Mouse (Mus musculus) hindbrain, embryonic 12.5 days (tissue): Measurements from ENCODE around the gene Mast3. TPM values are rescaled to one million over a fixed set of nuclear protein-coding genes. Genes with fewer than 3 reads are reported as not detected.
A peak's percentile ranks its signal among the peaks of the same experiment; 100 is the strongest.

Experiments used
- ATAC-seq: fragments of 200-750 bp; cut with Nextera tagmentation; 2 replicates; pipeline ENCODE4 v1.8.0; 2017; ENCODE audit warnings: moderate TSS enrichment; ENCODE audit not compliant: low FRiP score
- H3K27ac ChIP-seq: fragments of 300-500 bp; sonication (generic); 2 replicates; pipeline ENCODE4 v1.5.1; 2016; ENCODE audit warnings: mild to moderate bottlenecking
- H3K27me3 ChIP-seq: fragments of 300-500 bp; sonication (generic); 2 replicates; pipeline ENCODE4 v1.6.1; 2016; ENCODE audit warnings: mild to moderate bottlenecking
- H3K36me3 ChIP-seq: fragments of 300-500 bp; sonication (generic); 2 replicates; pipeline ENCODE4 v1.6.1; 2016; ENCODE audit warnings: mild to moderate bottlenecking
- H3K4me1 ChIP-seq: fragments of 300-500 bp; sonication (generic); 2 replicates; pipeline ENCODE4 v1.6.1; 2016
- H3K4me2 ChIP-seq: fragments of 300-500 bp; sonication (generic); replicated peaks from 2 replicates; pipeline ENCODE4 v1.6.1; 2016; ENCODE audit warnings: mild to moderate bottlenecking
- H3K4me3 ChIP-seq: fragments of 300-500 bp; sonication (generic); 2 replicates; pipeline ENCODE4 v1.5.1; 2016; ENCODE audit warnings: mild to moderate bottlenecking
- H3K9ac ChIP-seq: fragments of 300-500 bp; sonication (generic); 2 replicates; pipeline ENCODE4 v1.6.1; 2016; ENCODE audit warnings: mild to moderate bottlenecking, moderate library complexity
- H3K9me3 ChIP-seq: fragments of 300-500 bp; sonication (generic); replicated peaks from 2 replicates; pipeline ENCODE4 v1.6.1; 2016; ENCODE audit warnings: mild to moderate bottlenecking
- WGBS: fragments of 180-500 bp; shearing (Covaris S2); methylation state at CpG from one replicate; pipeline ENCODE4 v1.1.7; 2016; 5-methylcytosine and 5-hydroxymethylcytosine counted together
- polyA plus RNA-seq: library from polyadenylated mRNA; unstranded; fragments of >200 nt; fragmentation: Nextera tagmentation; extraction: Ambion mirVana; gene quantifications from 2 replicates; pipeline ENCODE4 v1.2.1, GENCODE M21; 2016

The Mast3 gene
- polyA plus RNA-seq, 1 experiment from 2014 or later, result 17.7 TPM

DNA sequence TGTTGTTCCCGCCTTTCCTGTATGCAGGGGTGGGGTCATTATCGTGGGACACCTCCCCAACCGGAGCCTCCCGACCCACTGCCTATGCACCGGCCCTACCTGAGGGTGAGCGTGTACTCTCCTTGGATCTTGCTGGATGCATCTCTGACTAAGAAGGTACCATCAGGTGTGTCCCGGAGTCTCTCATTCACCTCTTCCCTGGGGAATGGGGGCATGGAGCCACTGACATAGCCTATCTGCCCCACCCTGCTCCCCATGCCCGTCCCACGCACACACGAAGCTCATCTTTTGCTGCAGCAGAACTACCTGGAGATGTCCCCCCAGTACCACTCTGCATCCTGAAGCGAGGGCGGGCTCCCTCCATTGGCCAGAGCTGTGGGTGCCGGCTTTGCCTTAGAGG lies 34.1 kb downstream of the Mast3 start:
- Histone ChIP-seq H3K9me3 (no peaks in the 10 kb centered on the region), H3K4me1 (peaks cover 40% of the 10 kb centered on the region), H3K4me2 (no peak overlapping the region), H3K36me3 (peaks cover 71% of the 10 kb centered on the region), H3K9ac (no peak overlapping the region), H3K27me3 (peaks cover 18% of the 10 kb centered on the region; the same call in 1 of the 2 replicates), H3K4me3 (no peak overlapping the region), H3K27ac (no peak overlapping the region)
- ATAC-seq, result no peak
- WGBS, result 94% methylated on average over 13 of the region's 13 CpGs

DNA sequence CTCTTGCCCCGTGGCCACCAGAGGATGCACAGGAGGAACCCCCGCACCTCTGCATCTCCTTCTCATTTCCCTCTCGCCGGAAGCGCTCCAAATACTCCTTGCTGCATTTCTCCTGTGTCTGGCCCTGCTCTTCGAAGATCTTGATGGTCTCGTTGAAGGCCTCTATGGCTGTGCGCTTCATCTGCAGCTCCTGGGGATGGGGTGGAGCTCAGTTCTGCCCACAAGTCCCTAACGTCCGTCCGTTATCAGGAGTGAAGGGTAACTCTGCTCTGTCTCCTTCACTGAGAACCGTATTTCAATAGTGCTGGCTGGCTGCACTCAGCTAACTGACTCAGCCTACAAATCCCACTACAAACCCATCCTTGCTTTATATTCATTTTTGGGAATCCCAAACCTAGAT lies 35.0 kb downstream of the Mast3 start:
- Histone ChIP-seq H3K9me3 (no peaks in the 10 kb centered on the region), H3K27me3 (peaks cover 22% of the 10 kb centered on the region; the same call in 1 of the 2 replicates), H3K9ac (0 out of 2 replicates have a peak overlapping the region, but pooled peaks have one; percentile 13), H3K4me2 (no peak overlapping the region), H3K36me3 (peaks cover 69% of the 10 kb centered on the region), H3K4me3 (no peak overlapping the region), H3K27ac (no peak overlapping the region), H3K4me1 (peaks cover 34% of the 10 kb centered on the region)
- ATAC-seq, result no peak
- WGBS, result 74% methylated on average over 12 of the region's 12 CpGs

DNA sequence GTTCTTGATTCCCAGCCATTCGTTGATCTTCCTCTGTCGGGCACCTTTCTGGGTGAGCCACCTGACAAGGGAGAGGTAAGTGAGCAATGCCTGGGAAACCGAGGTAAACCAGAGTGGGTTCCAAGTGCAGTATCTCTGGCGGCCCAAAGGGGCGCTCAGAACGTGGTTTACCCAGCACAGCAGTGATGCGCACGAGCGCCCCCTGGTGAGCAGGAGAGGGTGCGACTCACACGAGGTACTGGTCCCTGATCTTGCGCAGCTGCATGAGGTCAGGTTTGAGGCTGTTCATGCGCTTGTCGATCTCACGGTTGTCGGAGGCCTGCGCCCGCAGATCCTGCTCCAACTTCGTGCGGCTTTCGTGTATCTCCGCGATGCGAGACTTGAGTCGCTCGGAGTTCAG lies 35.5 kb downstream of the Mast3 start:
- Histone ChIP-seq H3K9me3 (no peaks in the 10 kb centered on the region), H3K27ac (no peak overlapping the region), H3K27me3 (peaks cover 24% of the 10 kb centered on the region; the same call in 1 of the 2 replicates), H3K4me1 (peaks cover 29% of the 10 kb centered on the region), H3K4me3 (no peak overlapping the region), H3K9ac (0 out of 2 replicates have a peak overlapping the region, but pooled peaks have one; percentile 13), H3K36me3 (peaks cover 64% of the 10 kb centered on the region), H3K4me2 (no peak overlapping the region)
- peak; percentile 65 for ATAC-seq
- 8% methylated on average over 26 of the region's 26 CpGs for WGBS

DNA sequence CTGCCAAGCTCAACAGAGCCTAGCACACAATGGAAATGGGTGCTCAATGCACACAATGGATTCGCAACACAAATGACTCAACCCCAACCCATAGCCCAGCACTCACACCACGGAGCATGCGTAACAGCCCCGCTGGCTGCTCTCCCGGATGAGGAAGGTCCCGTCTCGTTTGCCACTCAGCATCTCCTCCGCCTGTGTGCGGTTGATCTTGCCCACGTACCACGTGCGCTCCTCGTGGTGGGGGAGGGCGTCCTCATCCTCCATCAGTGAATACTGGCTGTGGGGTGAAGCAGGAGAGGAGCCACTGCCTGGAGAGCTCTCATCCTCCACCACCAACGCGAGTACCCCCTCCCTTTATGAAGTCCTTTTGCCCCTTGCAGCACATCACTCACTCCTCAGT lies 35.9 kb downstream of the Mast3 start:
- H3K4me3 ChIP-seq, result no peak overlapping the region
- H3K27me3 ChIP-seq, result peaks cover 24% of the 10 kb centered on the region; the same call in 1 of the 2 replicates
- peak; percentile 6; the same call in 1 of the 2 replicates for ATAC-seq
- H3K27ac ChIP-seq, result no peak overlapping the region
- peaks cover 25% of the 10 kb centered on the region for H3K4me1 ChIP-seq
- H3K9me3 ChIP-seq, result no peaks in the 10 kb centered on the region
- H3K4me2 ChIP-seq, result no peak overlapping the region
- 85% methylated on average over 16 of the region's 16 CpGs for WGBS
- H3K9ac ChIP-seq, result no peak overlapping the region
- peaks cover 60% of the 10 kb centered on the region for H3K36me3 ChIP-seq

DNA sequence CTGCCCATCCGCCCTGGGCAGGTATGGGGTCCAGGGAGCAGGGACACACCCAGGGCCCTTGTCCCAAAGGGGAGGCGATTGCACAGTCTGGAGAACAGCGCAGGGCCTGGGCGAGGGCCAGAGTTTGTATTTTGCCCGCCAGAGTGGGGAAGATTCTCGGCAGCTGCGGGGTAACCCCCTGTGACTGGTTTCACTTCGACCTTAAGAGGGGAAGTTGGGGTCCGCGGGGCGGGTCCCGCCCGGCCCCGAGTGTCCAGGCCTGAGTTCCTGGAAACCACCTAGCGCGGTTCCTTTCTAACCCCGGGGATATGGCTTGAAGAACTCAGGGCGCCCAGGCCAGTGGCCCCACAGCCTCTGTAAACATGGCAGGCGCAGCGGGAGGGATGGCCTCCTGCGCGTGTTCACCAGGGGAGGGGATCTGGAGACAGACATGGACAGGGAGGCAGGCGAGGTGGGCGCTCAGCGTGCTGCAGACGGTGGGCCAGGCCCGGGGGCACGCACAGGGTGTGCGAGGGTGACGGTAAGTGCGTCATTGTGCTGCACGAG lies 36.5 kb downstream of the Mast3 start:
- no peaks in the 10 kb centered on the region for H3K9me3 ChIP-seq
- peaks cover 19% of the 10 kb centered on the region for H3K4me1 ChIP-seq
- ATAC-seq, result 0 out of 2 replicates have a peak, but pooled peaks have one; percentile 4
- no peak overlapping the region for H3K4me2 ChIP-seq
- no peak overlapping the region for H3K4me3 ChIP-seq
- peaks cover 24% of the 10 kb centered on the region; the same call in 1 of the 2 replicates for H3K27me3 ChIP-seq
- H3K36me3 ChIP-seq, result peaks cover 59% of the 10 kb centered on the region
- H3K27ac ChIP-seq, result no peak overlapping the region
- no peak overlapping the region for H3K9ac ChIP-seq
- WGBS, result 93% methylated on average over 32 of the region's 32 CpGs

DNA sequence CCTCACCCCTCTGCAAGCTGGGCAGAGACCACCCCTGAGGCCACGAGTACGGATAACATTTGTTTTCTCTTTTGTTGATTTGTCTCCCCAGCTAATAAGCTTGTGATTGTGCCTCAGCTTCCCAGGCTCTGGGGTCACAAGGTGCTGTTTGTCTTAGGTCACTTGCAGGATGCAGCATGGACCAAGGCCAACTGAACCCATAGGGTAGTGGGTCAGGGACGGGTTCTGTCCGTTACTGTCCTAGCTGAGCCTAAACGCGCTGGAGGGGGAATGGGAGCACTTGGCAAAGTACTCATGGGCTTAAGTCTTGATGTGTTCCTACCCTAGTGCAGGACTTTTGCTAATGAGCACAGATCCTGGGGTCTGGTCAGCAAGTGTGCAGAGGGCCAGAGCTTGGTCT lies 37.4 kb downstream of the Mast3 start:
- H3K4me3 ChIP-seq, result no peak overlapping the region
- H3K36me3 ChIP-seq, result peaks cover 51% of the 10 kb centered on the region
- ATAC-seq, result no peak
- no peak overlapping the region for H3K27ac ChIP-seq
- H3K9me3 ChIP-seq, result no peaks in the 10 kb centered on the region
- H3K4me2 ChIP-seq, result no peak overlapping the region
- H3K4me1 ChIP-seq, result peaks cover 16% of the 10 kb centered on the region
- peaks cover 24% of the 10 kb centered on the region; the same call in 1 of the 2 replicates for H3K27me3 ChIP-seq
- H3K9ac ChIP-seq, result no peak overlapping the region
- 76% methylated on average over 6 of the region's 6 CpGs for WGBS

DNA sequence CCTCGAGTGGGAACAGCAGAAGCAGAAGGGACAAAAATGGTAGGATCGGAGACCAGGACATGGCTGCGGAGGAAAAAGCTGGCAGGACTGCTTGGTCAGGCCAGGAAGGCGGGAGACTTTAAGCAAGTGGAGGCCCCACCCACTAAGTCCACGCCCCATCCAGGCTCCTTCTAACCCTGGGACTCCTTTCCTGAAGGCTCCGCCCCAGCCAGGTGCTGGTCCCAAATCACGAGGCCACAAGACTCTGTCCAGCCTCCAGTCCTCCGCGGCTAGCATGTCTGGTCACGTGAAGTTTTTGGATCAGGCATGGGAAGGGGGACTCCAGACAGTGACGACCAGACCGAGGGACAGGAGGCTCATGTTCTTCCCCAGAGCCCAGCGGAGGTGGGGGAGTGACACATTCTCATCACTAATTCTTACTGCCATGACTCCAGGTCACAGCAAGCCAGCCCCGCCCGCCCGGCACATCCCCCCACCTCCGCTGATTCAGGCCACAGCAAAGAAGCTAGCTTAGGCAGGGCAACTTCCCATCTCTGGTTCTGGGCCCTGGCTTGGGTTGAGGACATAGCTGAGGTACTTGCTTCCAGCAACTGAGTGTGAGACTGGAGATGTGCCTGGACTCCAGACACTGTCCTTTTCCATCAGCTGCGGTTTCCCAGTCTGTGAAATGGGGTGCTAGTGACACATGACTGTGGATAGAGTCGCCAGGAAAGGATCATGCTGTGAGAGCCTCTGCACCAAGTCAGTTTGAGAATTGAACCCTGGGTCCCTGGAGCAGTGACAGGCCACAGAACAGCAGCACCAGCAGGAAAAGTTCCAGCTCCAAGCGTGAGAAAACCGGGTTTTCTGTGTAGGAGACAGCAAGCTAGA lies 38.0 kb downstream of the Mast3 start:
- Histone ChIP-seq H3K36me3 (peaks cover 44% of the 10 kb centered on the region), H3K4me3 (peak overlapping the region; percentile 25), H3K27ac (no peak overlapping the region), H3K9ac (peak overlapping the region; percentile 47), H3K4me1 (peaks cover 16% of the 10 kb centered on the region), H3K27me3 (peaks cover 24% of the 10 kb centered on the region; the same call in 1 of the 2 replicates), H3K4me2 (peak overlapping the region; percentile 54), H3K9me3 (no peaks in the 10 kb centered on the region)
- ATAC-seq, result no peak
- WGBS, result 8% methylated on average over 20 of the region's 21 CpGs

DNA sequence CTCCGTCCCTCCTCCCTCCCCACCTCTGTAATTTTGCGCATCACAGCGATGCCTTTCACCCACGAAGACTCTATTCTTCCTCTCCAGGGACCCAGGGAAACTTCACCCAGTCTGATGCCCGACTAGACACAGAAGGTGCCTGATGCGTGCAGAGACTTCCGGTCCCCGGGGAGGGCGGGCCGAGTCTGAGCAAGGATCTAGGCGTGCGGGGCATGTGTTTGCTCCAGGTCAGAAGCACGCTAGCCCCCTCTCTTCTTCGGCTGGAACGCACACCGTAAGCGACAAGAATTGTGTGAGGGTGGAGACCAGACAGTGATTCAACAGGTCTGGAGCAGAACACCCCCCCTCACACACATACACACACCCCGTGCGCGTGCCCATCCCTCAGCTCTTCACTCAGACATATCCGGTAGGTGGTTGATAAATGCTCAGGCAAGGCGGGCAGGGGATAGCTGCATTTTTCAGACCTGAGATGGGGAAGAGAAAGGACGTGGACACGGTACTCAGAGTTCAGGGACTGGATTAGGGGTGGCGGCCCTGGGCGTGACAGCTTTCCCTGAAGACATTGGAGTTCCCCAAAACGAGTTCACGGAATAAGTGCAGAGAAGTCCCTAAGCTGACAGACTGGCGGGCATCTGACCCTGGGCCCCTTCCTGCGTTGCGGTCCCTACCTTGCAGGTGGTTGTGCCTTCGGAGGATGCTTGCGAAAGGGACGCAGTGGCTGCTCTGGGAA lies 38.9 kb downstream of the Mast3 start:
- no peak for ATAC-seq
- H3K27ac ChIP-seq, result no peak overlapping the region
- WGBS, result 2% methylated on average over 34 of the region's 34 CpGs
- H3K4me2 ChIP-seq, result peak overlapping the region; percentile 54
- peaks cover 22% of the 10 kb centered on the region for H3K4me1 ChIP-seq
- peaks cover 24% of the 10 kb centered on the region; the same call in 1 of the 2 replicates for H3K27me3 ChIP-seq
- peak overlapping the region; percentile 47 for H3K9ac ChIP-seq
- no peaks in the 10 kb centered on the region for H3K9me3 ChIP-seq
- peak overlapping the region; percentile 25 for H3K4me3 ChIP-seq
- peaks cover 36% of the 10 kb centered on the region for H3K36me3 ChIP-seq

DNA sequence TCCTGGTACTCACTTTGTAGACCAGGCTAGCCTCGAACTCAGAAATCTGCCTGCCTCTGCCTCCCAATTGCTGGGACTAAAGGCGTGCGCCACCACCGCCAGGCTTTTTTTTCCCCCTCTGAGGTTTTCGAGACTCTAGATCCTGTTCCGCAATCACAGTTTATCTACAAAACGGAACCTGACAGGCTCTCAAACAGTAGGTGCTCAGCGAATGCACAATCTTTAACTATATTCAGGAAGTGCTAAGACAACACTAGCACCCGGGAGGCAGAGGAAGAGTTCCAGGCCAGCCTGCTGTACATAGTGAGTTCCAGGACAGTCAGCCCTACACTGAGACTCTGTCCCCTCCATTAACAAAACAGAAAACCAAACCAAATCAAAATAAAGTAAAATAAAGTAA lies 39.5 kb downstream of the Mast3 start:
- Histone ChIP-seq H3K4me2 (peak overlapping the region; percentile 54), H3K4me1 (peaks cover 23% of the 10 kb centered on the region), H3K9ac (no peak overlapping the region; the same call in 1 of the 2 replicates), H3K27ac (no peak overlapping the region), H3K27me3 (peaks cover 24% of the 10 kb centered on the region; the same call in 1 of the 2 replicates), H3K9me3 (no peaks in the 10 kb centered on the region), H3K4me3 (peak overlapping the region; percentile 25; the same call in 1 of the 2 replicates), H3K36me3 (peaks cover 29% of the 10 kb centered on the region)
- WGBS, result 85% methylated on average over 9 of the region's 9 CpGs
- ATAC-seq, result no peak

DNA sequence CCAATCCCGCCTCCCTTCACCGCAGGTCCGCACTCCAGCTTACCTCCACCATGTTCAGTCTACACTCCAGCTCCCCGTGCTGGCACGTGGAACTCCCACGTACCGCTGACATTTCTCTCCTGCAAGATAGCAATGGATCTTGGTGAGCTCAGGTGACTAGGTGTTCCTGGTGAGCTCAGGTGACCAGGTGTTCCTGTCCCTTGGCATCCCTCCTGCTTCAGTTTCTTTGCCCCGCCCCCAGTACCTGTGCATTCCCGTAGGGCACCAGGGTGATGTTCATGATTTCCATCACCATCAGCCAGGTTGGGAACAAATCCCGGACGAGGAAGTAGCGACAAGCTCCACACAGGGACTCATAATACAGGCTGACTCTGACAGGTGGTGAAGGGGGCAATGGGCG lies 40.2 kb downstream of the Mast3 start:
- Histone ChIP-seq H3K9me3 (no peaks in the 10 kb centered on the region), H3K36me3 (peaks cover 22% of the 10 kb centered on the region), H3K4me3 (no peak overlapping the region), H3K4me2 (no peak overlapping the region), H3K9ac (no peak overlapping the region), H3K4me1 (peaks cover 29% of the 10 kb centered on the region), H3K27ac (no peak overlapping the region), H3K27me3 (peaks cover 24% of the 10 kb centered on the region; the same call in 1 of the 2 replicates)
- no peak for ATAC-seq
- WGBS, result 94% methylated on average over 13 of the region's 13 CpGs

DNA sequence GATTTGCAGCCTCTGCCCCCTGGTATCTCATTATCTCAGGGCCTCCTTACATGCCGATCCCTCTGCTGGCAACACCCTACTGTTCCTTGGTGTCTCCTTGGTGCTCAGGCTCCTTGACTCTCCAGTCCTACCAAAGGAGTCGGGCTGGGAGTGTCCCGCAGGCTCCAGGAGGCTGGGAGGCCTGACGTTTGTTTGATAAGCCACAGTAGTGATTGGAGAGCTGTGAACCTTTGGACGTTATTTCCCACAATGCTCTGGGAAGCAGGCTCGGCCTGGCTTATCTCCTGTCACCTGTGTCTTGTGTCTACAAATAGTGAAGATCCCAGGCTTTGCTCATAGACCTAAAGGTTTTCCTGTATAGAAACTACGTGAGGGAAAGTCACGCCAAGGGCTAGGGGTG lies 40.8 kb downstream of the Mast3 start:
- ATAC-seq, result no peak
- peaks cover 24% of the 10 kb centered on the region; the same call in 1 of the 2 replicates for H3K27me3 ChIP-seq
- H3K9ac ChIP-seq, result no peak overlapping the region
- no peak overlapping the region for H3K27ac ChIP-seq
- H3K9me3 ChIP-seq, result no peaks in the 10 kb centered on the region
- peaks cover 36% of the 10 kb centered on the region for H3K4me1 ChIP-seq
- no peak overlapping the region for H3K4me3 ChIP-seq
- H3K36me3 ChIP-seq, result peaks cover 20% of the 10 kb centered on the region
- H3K4me2 ChIP-seq, result no peak overlapping the region
- 88% methylated on average over 8 of the region's 8 CpGs for WGBS

DNA sequence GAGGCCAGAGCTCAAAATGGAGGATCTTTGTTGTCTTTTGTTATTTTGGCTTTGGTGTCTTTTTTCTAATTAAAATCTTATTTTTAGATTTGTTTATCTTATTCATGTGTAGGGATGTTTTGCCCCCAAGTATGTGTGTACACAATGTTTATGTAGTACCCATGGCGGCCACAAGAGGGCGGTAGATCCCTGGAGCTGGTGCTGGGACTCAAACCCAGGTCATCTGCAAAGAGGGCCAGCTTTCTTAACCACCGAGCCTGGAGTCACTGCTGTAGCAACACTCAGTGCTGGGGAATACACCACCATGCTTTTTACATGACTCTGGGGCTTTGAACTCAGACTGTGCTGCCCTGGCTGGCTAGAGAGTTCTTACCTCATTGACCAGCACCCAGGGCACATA lies 41.5 kb downstream of the Mast3 start:
- peaks cover 24% of the 10 kb centered on the region; the same call in 1 of the 2 replicates for H3K27me3 ChIP-seq
- WGBS, result 4% methylated on average over 3 of the region's 3 CpGs
- no peak for ATAC-seq
- no peak overlapping the region for H3K4me3 ChIP-seq
- H3K27ac ChIP-seq, result no peak overlapping the region
- H3K4me2 ChIP-seq, result no peak overlapping the region
- H3K9me3 ChIP-seq, result no peaks in the 10 kb centered on the region
- H3K9ac ChIP-seq, result no peak overlapping the region
- H3K36me3 ChIP-seq, result peaks cover 19% of the 10 kb centered on the region
- peaks cover 42% of the 10 kb centered on the region for H3K4me1 ChIP-seq
